Mouse (Mus musculus) lung, adult 2 months (tissue): ENCODE data around the gene Tsks. TPM values are rescaled to one million over a fixed set of nuclear protein-coding genes. Genes with fewer than 3 reads are reported as not detected.

Source experiments
- DNase-seq: peaks from one replicate; pipeline ENCODE4 v3.0.0; 2022
- H3K4me1 ChIP-seq: fragments of 200-500 bp; 2 replicates; pipeline ENCODE4 v1.6.1; 2011; ENCODE audit warnings: low read length; ENCODE audit not compliant: control insufficient read depth, insufficient read depth
- H3K4me3 ChIP-seq: fragments of 200-500 bp; replicated peaks from 2 replicates; pipeline ENCODE3; 2011; ENCODE audit warnings: low read depth, mild to moderate bottlenecking, control low read depth, low read length; ENCODE audit errors: extremely low read depth
- CTCF ChIP-seq: fragments of 200-500 bp; IDR thresholded peaks from 2 replicates; pipeline ENCODE4 v1.5.1; 2011; ENCODE audit warnings: mild to moderate bottlenecking, low read length, control low read depth; ENCODE audit not compliant: insufficient read depth
- POLR2A ChIP-seq: fragments of 200-500 bp; IDR thresholded peaks from 2 replicates; pipeline ENCODE4 v1.6.1; 2011; ENCODE audit warnings: low read depth, mild to moderate bottlenecking, control low read depth, low read length, borderline replicate concordance; ENCODE audit errors: extremely low read depth
- WGBS: fragments of 180-500 bp; shearing (Covaris S2); methylation state at CpG from one replicate; pipeline ENCODE4 v1.1.7; 2018; 5-methylcytosine and 5-hydroxymethylcytosine counted together
- polyA plus RNA-seq: library from polyadenylated mRNA; depleted of rRNA; stranded (reverse); fragments of >200 nt; gene quantifications from 2 replicates; pipeline ENCODE4 v1.2.3, GENCODE M21; 2012

The Tsks gene
- polyA plus RNA-seq, 1 experiment, result not detected

GRCm38 (mm10) chr7:44970231-44970691 lies 27.3 kb downstream of the Tsks start:
- H3K4me1 ChIP-seq, result peaks cover 5% of the 10 kb centered on the region; the same call in 1 of the 2 replicates
- TF ChIP-seq POLR2A (peak; percentile 65; the same call in 1 of the 2 replicates), CTCF (no peak)
- WGBS, result 2% methylated on average over 36 of the region's 36 CpGs
- peak overlapping the region; percentile 88 for H3K4me3 ChIP-seq
- peak; percentile 79 for DNase-seq

GRCm38 (mm10) chr7:44971142-44971541 lies 28.1 kb downstream of the Tsks start:
- WGBS, result 59% methylated on average over 7 of the region's 7 CpGs
- peaks cover 5% of the 10 kb centered on the region; the same call in 1 of the 2 replicates for H3K4me1 ChIP-seq
- DNase-seq, result no peak
- H3K4me3 ChIP-seq, result no peak overlapping the region
- TF ChIP-seq CTCF, result no peak
- TF ChIP-seq POLR2A, result no peak

GRCm38 (mm10) chr7:44973415-44974130 lies 30.6 kb downstream of the Tsks start:
- H3K4me3 ChIP-seq, result no peak overlapping the region
- WGBS, result 49% methylated on average over 14 of the region's 14 CpGs

DNA sequence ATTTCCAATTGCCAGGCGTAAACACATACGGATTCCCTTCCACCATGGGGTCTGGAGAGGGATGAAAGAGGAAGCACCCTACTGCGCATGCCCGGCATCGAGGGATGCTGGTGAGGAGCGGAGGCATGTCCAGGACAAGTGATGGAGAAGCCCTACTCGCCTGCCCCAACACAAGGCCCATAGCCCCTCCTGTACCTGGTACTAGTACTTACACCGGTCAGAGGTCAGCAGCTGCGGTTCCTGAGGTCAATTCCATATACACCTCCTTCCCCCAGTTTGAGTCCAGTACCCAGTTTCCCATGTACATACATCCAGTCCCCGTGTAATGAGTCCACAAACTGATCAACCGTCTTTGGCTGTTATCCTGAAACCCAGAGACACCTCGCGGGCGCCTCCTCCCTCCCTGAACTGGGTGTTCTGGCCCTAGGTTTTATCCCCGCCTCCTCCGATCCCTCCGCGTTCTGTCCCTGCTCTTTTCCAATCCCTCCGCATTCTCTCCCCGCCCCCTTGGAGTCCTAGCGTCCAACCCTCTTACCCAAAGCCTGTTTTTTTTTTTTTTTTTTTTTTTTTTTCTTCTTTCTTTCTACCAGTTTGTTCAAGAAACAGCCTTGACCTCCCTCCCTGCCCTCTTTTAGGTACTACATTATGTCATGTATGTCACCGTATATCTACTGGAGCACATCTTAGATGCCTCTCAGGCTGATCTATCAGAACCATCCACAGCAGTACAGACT lies 31.5 kb downstream of the Tsks start, which contains the start of gene Cpt1c:
Gene Cpt1c (minus strand): TSS at position 469 of the 734 bp plus-strand sequence.
- H3K4me3 ChIP-seq, result peak within 1 kb of the TSS; percentile 60
- peak; percentile 47; the same call in 1 of the 2 replicates for TF ChIP-seq POLR2A
- no peak for TF ChIP-seq CTCF
- H3K4me1 ChIP-seq, result peaks cover 5% of the 10 kb centered on the region; the same call in 1 of the 2 replicates
- peak; percentile 56 for DNase-seq
- 3% methylated on average over 22 of the region's 22 CpGs for WGBS

More at GRCm38 (mm10) chr7:44973415-44974130, 30.6 kb downstream of the Tsks start:
- H3K4me1 ChIP-seq, result peaks cover 5% of the 10 kb centered on the region; the same call in 1 of the 2 replicates
- DNase-seq, result no peak
- TF ChIP-seq CTCF (no peak), POLR2A (no peak)

- Histone ChIP-seq H3K4me1 (peaks cover 5% of the 10 kb centered on the region; the same call in 1 of the 2 replicates), H3K4me3 (no peak overlapping the region)
- WGBS, result 23% methylated on average over 6 of the region's 6 CpGs
- DNase-seq, result no peak
- no peak for TF ChIP-seq CTCF
- no peak for TF ChIP-seq POLR2A
Measured at GRCm38 (mm10) chr7:44975117-44975419, 32.1 kb downstream of the Tsks start.

GRCm38 (mm10) chr7:44978300-44978699 lies 35.3 kb downstream of the Tsks start:
- Histone ChIP-seq H3K4me1 (peaks cover 3% of the 10 kb centered on the region; the same call in 1 of the 2 replicates), H3K4me3 (no peak overlapping the region)
- TF ChIP-seq POLR2A, result no peak
- TF ChIP-seq CTCF, result no peak
- DNase-seq, result no peak
- 85% methylated on average over 3 of the region's 3 CpGs for WGBS

GRCm38 (mm10) chr7:44981539-44981938 lies 38.5 kb downstream of the Tsks start:
- TF ChIP-seq POLR2A (no peak), CTCF (no peak)
- Histone ChIP-seq H3K4me1 (no peaks in the 10 kb centered on the region; the same call in 1 of the 2 replicates), H3K4me3 (no peak overlapping the region)
- DNase-seq, result no peak
- WGBS, result 91% methylated on average over 8 of the region's 8 CpGs

DNA sequence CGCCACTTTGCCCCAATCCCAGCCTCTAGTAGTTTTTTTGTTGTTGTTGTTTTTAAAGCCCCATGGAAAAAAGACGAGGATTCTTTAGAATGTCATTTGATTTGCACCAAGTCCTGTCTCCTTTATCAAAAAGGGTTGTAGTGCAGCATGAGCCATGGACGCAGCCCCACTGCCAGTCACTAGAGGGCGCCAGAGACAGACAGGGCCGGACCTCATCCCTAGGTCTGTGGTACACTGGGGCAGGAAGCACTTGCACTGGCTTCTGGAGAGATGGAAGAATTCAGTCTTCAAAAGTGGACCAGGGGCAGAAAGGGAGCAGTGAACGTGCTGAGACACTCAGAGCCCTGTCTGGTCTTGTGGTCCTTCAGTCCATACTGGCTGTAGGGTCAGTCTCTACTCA lies 40.1 kb downstream of the Tsks start:
- 24% methylated on average over 6 of the region's 6 CpGs for WGBS
- TF ChIP-seq POLR2A (no peak), CTCF (peak; percentile 95)
- peaks cover 5% of the 10 kb centered on the region for H3K4me1 ChIP-seq
- DNase-seq, result peak; percentile 88
- H3K4me3 ChIP-seq, result no peak overlapping the region

GRCm38 (mm10) chr7:44983944-44984832 lies 41.2 kb downstream of the Tsks start:
- DNase-seq, result no peak
- no peak for TF ChIP-seq CTCF
- TF ChIP-seq POLR2A, result no peak
- 72% methylated on average over 7 of the region's 7 CpGs for WGBS
- H3K4me3 ChIP-seq, result no peak overlapping the region
- H3K4me1 ChIP-seq, result peaks cover 5% of the 10 kb centered on the region
